Mouse (Mus musculus): ENCODE results near the gene Lrch2.
"Not testable (repeated sequence)": the region's sequence is repeated elsewhere in the genome, so short reads cannot be mapped to it uniquely, and the experiment has no call there.

Gene Lrch2

DNA sequence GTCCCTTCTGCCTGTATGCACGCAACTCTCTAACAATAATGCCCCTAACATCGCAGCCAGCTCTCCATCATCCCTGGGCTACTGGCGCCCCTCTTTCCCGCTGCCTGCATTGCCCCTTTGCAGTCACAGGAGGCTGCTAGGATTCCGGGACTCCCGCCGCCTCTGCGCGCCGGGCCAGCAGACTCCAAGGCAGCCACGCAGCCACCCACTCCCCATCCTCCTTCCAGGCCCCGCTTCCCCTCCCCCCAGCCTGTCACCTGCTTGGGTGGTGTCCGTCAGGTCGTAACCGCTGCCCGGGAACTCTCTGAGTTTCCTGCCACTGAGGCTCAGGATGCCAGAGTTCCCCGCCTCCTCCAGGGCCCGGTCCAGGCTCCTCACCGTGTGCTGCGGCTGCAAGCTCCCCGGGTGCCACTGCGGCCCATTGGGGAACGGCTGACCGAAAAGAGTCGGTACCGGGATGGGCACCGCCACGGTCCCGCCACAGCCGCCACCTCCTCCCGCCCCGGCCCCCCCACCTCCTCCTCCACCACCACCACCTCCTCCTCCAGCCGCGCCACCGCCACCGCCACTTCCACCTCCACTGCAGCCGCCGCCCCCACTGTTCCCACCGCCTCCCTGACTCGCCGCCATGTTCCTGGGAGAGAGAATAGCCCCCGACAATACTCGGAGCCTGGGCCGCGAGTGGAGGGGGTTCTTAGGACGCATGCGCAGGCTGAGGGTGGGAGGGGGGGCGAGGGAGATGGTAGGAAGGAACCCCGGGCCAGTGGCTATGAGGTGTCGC, at the start of gene Lrch2:
Gene Lrch2 (minus strand): TSS at position 661 of the 781 bp plus-strand sequence.
- peak; percentile 64 for DNase-seq (ENCODE audit: inconsistent ontology term)

DNA sequence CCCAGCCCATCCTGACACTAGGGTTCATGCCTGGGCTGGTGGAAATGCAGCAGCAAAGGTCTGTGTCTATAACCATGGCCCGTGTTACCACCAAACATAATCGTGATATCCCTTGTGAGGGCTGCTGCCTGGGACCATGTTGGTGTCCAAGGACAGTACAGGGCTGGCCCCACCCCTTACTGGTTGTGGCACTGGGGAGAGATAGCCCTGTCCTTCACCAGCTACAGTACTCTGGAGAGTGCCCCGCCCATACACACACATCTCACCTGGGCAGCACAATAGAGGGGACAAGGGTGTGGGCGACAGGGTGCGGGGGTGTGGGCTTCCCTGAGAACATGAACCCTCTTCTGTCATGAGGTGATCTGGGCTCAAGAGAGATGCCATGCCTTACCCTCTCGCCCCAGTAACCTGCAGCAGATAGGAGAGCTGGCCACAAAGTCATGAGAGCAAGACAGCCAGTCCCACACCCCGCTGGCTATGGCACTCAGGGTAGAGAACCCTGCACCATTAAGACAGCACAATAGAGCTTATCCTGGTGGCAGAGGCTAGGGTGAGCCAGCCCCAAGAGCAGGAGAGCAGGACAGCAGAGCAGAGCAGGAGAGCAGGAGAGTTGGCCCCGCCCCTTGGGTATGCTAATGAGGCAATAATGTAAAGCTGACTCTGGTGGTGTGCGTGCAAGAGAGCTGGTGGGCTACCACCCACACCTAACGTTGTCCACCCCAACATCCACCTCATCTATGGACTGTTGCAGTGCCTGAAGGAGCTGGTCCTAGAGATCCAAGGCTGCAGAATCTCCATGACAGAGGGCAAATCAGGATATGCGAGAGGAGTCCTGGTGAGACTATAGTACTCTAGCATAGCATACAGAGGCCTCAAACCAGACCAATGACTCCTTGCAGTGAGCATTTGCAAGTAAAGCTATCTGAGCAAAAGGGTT, 12.7 kb downstream of the Lrch2 start:
- DNase-seq (ENCODE audit: inconsistent ontology term), result no peak

DNA sequence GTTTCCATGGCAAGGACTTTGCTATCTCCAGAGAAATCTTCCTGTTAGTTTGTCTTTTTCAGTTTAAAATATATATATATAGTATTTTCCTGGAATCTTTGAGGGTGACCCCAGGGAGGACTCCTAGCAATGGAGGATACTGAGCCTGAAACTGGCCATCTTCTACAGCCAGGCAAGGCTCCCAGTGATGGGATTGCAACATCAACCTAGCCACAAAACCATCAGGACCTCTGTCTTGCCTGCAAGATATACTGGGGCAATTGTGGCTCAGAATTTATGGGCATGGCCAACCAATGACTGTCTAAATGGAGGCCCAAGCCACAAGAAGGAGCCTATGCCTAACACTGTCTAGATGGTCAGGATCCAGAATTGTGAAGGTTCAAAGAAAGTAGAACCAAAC, 15.5 kb downstream of the Lrch2 start:
- DNase-seq (ENCODE audit: inconsistent ontology term), result no peak

DNA sequence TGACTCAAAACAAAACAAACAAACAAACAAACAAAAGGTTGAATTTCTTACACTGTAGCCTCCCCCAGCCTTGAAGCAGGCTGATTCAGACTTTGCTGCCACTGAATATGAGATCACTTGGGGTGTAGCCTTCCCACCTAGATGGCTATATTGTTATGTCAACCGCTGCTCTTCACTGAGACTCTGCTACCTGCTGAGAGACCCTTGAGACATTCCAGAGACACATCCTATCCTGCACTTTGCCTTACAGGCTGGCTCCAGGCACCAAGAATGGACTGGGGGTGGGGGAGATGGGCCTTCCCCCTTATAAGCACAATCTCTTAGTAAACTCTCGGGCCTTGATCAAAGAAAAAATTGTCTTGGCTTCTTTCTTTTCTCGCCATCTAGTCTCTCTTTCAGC, 16.8 kb downstream of the Lrch2 start:
- not testable (repeated sequence) for DNase-seq (ENCODE audit: inconsistent ontology term)

DNA sequence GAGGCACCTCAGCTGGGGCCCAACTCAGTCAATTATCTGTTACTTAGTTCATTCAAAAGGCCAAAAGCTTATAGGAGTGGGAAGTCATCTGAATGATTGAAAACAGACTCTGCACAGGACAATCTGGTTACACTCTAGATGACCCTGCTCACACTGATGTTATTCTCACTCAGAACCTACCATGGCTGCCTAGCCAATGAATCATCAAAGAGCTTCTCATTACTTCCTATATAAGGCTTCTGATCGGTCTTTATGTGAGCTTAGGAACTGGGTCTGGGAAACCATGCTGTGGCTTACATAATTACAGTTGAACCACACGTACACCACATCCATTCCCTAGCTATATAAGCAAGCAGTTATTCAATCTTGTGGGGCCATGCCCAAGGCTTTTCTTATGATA, 18.3 kb downstream of the Lrch2 start:
- peak; percentile 81 for DNase-seq (ENCODE audit: inconsistent ontology term)

DNA sequence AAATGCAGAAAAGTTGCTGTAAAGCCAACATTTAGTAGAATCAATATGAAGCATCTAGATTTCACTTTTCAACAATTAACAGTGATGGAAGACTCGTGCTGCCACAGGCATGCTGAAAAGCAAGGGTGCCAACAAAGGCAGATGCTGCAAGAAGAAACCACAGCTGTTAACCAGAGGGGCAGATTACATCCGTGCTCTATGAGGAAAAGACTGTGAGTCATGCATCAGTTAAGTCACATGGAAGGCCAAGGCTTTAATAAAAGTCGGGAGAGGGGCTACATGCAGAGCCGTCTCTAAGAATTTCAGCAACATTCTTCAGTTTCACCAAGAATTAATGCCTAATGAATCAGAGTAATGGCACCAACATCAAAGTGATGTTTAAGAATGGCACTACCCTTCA, 22.2 kb downstream of the Lrch2 start:
- peak; percentile 76 for DNase-seq (ENCODE audit: inconsistent ontology term)

DNA sequence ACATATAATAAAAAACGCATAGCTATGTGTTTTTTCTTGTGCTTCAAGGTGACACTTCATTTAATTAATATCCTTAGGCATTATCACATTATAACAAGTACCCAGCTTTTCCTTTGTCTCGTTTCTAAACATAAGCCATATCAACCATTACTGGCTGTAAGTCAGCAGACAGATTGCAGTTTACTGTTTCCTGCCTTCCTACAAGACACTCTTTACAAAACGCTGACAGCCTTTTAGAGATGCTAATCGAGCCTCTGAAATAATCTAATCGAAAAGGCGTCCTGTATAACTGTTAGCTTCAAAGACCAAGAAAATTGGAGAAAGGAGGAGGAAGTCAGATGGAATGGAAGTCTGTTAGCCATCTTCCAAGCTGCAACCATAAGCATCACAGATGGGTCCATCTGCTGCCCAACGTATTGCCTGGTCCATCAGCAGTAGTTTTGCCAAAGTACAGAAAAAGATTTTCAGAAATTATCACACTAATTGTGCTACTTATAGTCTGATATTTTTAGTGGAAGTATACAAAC, 26.2 kb downstream of the Lrch2 start:
- no peak for DNase-seq (ENCODE audit: inconsistent ontology term)

DNA sequence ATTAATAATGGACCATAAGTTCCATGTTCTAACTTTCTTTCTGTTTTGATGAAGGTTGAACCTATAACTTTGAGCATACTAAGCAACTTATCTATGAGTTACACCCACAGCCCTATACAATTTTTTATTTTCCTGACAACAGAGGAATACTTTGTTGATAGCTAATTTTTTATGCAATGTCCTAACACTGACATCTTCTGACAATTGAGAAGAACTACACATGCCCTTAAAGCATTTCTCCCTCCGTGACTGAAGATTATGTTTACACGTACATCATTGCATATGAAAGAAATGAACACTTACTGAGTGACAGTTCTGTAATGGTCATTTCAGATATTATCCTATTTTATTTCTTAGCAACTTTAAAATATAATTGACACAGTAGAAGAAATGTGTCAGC, 64.3 kb downstream of the Lrch2 start:
- no peak for DNase-seq (ENCODE audit: inconsistent ontology term)

DNA sequence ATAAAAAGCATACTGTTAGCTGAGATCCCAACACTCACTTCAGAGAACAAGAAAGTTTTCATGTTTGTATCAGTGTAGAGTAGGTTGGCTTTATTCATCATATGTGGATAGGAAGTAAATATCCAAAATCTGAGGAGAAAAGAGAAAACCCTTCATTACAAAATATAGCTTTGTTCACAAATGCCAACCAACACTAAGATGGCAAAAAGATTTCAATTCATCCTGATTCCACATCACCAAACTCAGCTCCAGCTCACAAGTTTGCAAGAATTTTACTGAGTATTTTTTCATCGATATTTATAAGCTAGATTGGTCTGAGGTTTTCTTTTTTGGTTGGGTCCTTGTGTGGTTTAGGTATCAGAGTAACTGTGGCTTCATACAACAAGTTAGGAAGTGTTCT, 100.3 kb downstream of the Lrch2 start, which contains the start of gene Vmn1r239-ps:
Gene Vmn1r239-ps (minus strand): TSS at position 101 of the 400 bp plus-strand sequence.
- DNase-seq (ENCODE audit: inconsistent ontology term), result not testable (repeated sequence)

DNA sequence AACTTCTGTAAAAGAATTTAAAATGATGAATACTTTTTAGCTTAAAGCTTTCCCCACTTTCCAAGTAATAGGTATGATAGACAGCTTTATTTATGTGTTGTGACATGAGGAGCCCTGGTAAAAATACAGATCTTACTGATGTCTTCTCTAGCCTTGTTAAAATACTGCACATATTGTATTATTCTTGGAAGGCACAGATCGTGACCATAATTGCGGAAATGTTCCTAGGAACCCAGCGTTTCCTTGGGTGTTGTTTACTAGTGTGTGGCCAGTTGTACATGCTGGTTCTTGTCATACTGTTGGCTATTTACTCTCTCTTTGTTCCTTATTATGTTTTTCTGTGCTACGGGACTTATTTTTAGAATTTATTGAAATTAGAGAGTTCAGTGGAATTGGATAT, 110.5 kb downstream of the Lrch2 start:
- DNase-seq (ENCODE audit: inconsistent ontology term), result no peak

DNA sequence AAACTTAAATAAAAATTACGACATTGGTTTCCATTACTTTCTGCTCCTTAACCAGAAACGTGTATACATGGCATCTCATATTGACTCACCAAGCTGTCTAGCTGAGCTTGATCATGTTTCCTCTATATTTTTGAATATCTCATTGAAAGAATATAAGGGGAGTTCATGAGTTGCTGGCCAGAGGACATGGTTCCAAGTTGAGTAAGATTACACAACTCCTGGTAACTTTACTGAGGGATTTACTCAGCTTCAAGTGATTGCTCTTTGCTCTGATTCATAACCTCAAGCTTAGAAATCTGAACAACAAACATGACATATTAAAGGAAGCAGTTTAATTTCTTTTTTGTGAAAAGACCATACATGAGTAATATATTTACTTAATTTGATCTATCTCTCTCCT, 118.5 kb downstream of the Lrch2 start:
- DNase-seq (ENCODE audit: inconsistent ontology term), result no peak

DNA sequence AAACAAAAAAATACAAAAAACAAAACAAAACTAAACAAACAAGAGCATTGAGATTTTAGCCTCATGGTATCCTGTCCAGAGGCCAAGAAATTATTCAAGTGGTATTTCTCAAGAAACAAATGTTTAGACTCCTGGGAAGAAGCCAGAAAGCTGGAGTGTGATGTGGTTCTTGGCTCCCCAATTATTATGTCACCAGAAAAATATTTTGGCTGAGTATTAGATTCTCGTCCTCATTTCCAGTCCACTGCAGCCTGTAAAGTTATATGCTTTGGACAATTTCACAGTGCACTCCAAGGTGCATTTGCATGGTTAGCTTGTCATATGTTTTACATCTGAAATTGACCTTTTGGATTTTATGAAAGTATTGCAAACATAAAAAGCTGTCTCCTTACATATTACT, 124.1 kb downstream of the Lrch2 start:
- DNase-seq (ENCODE audit: inconsistent ontology term), result peak; percentile 73

DNA sequence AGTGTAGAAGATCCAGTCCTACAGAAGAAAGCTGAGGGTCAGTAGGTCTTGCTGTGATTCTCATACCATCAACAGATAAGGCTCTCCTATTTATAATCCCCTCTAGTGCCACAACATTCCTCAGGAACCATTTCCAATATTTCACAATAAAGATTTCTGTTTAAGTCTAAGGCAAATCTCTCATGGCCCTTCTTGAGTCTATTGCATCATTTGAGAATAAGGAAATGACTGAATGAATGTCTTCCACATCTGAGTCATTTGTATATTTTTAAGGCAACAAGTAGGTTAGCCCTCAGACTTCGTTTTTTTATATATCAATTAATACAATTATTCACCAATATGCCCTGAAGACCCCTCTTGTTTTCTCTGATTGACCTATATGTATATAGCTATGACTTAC, 124.8 kb downstream of the Lrch2 start, which contains the start of gene Il13ra2:
Gene Il13ra2 (minus strand): TSS at position 64 of the 400 bp plus-strand sequence.
- peak; percentile 1 for DNase-seq (ENCODE audit: inconsistent ontology term)
